Mouse (Mus musculus) CD8-positive naive resting alpha-beta T cell, adult 2 months (primary cell): Measurements from ENCODE around the gene Prrc2b.

Experiments
- DNase-seq, 2 experiments: peaks; one replicate each; pipeline ENCODE4 v3.0.0; 2022; ENCODE audit warnings: low read depth in 2 of 2, low spot score in 2 of 2

Prrc2b gene

DNA sequence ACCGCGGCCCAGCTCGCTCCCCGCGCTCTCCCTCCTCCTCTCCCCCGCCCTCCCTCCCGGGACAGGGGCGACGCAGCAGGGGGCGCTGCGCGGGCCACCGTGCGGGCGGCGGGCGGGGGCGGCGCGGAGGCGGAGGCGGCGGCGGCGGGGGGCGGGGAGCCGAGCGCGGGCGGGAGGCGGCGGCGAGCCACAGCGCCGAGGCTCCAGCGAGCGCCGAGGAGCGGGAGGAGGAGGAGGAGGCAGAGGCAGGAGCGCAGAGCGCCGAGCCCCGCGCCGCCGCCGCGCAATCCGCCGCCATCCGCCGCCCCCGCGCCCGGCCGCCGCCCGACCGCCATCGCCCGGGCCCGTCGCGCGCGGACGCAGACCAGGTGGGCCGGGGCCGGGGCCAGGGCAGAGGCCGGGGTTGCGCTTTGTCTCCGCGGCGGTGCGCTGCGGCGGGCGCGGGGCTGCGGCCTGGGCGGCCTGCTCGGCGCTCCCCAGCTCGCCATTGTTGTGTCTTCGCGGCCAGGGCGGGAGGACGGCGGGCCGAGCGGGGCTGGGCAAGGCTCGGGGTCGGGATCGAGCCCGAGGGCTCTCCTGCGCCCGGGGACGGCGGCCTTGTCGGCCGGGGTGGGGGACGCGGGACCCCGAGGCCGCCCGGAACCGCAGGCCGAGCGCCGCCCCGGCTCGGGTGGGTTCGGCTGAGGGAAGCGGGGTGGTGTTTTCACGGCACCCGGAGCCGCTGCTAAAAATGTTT lies at the start of gene Prrc2b:
Gene Prrc2b, plus strand, starts transcription at position 159 of the 736 bp plus-strand sequence.
- peak; percentile 54 to 61 for DNase-seq

DNA sequence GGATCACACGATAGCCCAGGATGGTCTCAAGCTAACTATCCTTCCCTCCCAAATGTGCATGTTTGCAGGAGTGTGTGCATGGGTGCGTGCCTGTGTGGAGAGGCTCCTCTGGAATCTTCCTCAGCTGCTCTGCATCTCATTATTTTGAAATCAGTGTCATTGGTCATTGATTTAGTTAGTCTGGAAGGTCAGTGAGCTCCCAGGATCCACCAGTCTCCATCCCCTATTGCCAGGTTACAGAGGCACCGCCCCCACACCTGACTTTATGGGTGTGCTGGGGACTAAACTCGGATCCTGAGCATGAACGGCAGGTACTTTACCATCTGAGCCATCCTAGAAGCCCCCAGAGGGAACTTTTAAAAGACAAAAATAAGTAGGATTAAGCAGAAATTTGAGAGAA lies 47.9 kb upstream of the Prrc2b start:
- no peak for DNase-seq

DNA sequence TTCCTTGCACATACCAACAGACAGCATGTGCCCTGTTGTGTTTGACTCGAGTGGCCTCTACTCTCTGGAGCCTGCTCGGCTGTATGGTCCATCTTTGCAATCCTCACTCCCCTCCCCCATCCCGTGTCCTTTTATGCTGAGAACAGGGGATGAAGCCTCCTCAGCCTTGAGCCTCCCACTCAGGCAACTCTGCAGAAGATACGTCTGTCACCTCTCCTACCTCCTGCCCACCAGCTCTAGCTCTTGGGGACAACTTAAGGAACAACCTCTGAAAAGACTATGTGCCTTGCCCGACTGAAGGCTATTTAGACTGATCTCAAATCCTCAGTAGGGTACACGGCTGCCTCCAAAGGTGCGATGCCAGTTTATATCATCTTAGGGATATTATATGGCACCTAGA lies 47.3 kb upstream of the Prrc2b start:
- DNase-seq: no peak

DNA sequence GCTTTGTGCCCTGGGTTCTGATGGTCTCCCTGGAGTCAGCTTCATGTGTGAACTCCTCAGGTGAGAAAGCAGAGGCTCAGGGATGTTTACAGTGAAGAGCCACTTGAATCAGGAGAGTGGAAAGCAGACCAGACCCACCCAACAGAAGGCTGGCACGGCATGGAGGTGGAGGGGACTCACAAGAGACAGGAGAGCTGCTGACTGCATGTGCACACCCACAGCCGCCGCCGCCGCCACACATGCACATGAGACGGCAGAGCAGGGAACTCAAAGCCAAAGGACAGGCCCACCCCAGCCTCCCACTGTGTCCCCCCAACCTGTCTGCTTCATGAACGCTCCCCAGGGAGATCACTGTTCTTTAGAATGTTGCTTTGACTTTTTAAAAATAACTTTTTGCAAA lies 46.8 kb upstream of the Prrc2b start:
- no peak for DNase-seq

DNA sequence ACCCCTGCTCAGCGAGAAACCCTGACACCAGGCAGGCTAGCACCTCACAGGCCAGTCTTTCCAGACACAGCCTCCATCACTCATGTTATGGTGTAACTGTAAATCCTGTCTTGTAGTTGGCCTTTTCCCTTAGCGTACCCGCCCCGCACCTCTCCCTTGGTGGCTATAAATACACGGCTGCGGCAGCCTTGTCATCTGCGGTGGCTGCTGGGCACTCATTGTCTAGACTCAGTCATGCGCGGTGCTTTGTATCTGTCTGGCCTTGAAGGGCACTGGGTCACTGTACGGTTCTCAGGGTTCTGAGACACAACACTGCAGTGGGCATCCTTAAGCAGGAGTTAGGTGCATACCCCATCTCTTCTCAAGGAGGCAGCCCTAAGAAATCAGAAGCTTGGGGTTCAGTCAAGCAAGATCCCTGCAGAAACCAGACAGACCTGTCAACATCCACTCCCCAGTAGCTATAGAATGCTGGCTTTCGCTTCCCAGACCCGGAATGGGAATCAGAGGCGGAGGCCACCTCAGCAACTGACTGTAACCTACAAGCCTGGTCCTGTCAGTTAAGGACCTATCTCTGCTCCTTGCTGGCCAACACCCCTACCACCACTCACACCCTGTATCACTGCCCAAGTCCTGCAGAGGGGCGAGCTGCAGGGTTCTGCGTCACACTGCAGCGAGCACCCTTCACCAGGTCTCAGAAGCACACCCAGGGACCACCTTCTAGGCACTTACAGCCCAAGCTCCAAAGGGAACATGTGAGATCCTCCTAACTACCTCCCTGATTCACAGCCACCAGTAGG lies 45.6 kb upstream of the Prrc2b start:
- no peak for DNase-seq

DNA sequence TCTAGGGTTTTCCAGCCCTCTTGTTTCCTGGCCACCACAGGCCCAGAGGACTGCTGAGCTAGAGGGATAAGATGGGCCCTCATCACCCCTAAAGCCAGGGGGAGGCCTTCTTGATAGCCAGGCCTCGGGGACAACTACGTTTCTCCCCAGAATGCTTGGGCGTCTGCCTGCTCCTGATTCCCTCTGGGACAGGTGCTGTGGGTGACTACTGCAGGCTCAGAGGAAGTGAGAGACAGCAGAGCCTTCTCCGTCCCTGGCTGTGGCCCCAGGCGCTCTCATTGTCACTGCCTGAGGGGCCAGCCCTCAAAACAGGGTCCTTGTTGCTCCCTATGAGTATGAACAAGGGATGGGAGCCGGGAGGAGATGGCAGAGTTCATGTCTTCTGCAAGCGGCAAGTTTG lies 45.0 kb upstream of the Prrc2b start:
- no peak for DNase-seq

DNA sequence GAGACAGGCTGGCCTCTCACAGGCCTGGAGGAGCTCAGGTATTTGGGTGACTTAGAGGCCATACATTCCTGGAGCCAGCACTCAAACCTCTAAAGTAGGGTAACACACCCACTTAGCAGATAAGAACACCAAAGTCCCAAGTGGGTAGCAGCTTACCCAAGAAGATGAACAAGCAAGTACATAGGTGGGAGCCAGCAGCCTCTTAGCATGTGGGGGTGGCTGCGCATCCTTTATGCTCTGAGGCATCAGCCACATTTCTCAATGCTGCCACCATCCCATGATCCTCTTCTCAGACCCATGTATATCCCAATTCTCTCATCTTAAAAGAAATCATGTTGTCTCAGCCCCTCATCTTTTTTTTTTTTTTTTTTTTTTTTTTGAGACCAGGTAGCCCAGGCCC lies 39.6 kb upstream of the Prrc2b start:
- no peak for DNase-seq

DNA sequence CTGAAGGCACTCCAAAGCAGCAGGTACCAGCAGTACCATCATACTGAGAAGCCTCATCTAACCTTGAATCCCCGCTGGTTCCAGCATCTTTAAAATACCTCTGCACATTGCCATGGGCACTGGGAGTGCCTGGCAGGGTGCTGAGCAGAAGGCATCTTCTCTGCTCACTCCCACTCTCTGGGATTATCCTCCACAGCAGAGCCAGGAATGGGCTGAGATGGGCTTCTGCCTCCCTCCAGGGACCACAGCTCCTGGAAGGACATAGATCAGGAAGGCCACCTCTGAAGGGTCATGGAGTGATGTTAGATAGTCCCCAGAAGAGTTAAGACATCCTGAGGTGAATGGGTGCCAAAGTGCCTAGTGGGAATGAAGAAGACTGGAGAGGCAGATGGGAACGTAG lies 38.3 kb upstream of the Prrc2b start:
- no peak for DNase-seq

DNA sequence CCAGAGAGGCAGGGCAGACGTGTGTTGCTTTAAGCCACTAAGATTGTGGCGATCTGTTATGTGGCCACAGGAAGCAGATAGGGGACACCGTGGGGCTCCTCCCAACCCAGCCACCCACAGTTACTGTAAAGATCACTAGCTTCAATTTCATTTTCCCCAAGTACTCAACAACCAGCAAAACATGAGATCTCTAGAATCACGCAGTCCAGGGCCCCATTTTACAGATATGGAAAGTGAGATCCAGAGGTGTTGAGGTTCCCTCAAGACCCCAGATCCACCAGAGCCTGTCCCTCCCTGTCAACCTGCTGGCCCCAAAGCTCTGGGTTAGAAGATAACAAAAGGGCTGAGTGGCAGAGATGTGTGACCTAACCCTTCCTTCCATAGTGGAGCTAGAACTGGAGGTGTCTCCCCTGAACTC lies 35.0 kb upstream of the Prrc2b start:
- DNase-seq: no peak

DNA sequence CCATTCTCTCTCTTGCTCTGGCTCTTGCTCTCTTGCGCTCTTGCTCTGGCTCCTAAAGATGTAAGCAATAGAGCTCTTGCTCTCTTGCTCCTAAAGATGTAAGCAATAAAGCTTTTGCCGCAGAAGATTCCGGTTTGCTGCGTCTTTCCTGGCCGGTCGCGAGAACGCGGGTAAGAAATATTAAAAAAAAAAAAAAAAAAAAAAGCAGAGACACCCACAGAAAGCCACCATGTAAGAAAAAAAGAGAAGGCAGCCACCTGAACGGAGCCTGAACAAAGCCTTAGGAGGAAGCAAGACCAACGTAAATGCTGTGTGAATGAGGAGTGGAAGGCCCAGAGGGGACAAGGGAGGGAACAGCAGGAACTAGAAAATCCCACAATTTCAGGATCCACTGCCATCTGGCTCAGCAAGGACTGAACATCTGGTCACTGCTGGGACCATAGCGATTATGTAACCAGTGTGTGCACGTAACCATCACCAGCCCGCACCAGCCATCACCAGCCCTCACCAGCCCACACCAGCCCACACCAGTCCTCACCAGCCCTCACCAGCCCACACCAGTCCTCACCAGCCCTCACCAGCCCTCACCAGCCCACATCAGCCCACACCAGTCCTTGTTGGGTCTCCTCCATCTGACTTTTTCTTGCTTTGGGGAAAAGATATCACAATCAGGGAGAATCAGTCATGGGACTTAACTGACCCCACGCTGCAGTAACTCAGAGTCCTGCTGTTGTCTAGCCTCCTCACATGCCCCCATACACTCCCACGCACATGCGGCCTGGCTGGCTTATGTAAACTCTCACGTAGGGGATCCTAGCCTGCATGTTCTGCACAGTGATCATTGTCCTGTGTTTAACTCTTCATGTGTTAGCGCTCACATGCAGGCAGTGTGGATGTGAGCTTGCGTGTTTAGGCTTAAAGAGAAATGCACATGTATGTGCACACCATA lies 30.8 kb upstream of the Prrc2b start:
- no peak for DNase-seq

DNA sequence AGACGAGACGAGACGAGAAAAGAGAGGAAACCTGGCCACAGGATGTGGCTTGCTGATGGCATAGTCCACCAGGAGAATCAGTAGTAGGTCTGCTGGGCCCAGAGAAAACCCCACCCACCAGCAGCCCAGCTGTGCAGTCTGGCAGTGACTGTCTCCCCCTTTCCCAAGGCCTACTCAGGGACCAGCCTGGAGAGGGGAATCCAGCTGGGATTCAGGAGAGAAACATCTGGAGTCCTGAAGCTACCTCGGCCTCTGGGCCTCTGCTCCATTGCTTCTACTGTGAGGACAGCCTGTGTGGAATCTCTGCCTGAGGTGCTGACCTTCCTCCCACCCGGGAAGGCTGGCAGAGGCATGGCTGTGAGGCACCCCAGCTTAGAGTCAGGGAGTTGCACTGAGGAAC lies 29.7 kb upstream of the Prrc2b start:
- peak; percentile 29 to 50 for DNase-seq

DNA sequence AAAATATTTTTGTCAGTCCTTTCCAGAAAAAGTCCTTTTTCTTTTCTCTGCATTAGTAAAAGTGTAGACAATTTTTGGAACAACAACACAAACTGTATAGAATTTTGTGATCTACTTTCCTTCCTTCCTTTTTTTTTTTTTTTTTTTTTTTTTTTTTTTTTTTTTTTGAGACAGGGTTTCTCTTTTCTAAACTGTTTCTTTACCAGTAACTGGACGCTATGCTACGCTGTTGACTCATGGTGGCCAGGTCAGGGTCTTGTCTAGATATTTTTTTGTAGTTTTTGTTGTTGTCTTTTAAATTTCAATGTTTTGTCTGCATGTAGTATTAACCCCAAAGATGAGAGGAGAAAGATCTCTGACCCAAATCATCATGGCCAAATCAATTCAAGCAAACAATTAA lies 29.1 kb upstream of the Prrc2b start:
- no peak for DNase-seq

DNA sequence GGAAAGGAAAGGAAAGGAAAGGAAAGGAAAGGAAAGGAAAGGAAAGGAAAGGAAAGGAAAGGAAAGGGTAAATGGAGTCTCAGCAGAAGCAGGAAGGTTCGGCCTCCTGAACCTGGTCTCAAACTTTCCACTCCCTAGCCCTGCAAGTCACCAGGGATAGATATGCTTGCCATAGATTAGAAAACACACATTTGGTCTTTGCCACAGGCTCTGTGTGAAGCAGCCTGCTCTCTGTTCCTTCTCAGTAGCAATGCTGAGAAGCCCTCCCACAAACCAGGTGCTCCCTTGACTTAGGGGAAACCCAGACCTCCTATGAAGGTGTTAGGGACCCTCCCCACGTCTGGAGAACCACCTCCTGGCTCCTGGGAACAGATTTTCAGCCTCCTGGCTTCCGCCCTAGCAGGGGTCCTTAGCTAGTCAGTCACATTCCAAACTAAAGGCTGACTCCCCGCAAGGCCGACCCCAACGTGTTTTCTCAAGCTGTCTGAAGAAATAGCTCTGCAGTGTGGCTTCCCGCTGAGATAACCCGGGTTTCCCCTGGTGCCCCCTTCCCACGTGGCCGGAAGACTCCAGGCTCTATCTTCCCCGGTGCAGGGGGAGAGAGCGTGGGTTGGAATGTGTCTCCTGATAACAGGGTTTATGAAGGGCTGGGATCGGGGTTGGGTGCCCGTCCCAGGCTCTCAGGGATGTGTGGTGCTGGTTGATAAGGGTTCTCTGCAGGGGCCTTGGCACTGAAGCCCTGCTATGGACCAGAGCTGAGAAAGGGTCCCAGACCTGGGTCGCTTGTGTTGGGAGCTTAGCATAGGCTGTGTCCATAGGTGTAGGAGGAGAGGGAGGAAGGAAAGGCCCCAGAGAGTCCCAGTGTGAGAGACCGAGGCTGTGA lies 23.0 kb upstream of the Prrc2b start:
- no peak for DNase-seq

DNA sequence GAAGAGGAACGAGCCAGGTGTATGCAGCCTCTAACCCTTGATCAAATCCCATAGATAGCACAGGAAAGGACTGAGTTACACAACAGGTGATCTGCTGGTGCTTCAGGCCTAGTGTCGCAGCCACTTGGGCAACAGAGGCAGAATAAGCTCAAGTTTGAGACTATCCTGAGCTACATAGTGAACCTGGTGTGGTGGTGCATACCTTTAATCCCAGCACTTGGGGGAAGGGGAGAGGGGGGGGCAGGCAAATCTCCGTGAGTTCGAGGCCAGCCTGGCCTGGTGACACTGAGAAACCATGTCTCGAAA lies 22.4 kb upstream of the Prrc2b start:
- DNase-seq: no peak

DNA sequence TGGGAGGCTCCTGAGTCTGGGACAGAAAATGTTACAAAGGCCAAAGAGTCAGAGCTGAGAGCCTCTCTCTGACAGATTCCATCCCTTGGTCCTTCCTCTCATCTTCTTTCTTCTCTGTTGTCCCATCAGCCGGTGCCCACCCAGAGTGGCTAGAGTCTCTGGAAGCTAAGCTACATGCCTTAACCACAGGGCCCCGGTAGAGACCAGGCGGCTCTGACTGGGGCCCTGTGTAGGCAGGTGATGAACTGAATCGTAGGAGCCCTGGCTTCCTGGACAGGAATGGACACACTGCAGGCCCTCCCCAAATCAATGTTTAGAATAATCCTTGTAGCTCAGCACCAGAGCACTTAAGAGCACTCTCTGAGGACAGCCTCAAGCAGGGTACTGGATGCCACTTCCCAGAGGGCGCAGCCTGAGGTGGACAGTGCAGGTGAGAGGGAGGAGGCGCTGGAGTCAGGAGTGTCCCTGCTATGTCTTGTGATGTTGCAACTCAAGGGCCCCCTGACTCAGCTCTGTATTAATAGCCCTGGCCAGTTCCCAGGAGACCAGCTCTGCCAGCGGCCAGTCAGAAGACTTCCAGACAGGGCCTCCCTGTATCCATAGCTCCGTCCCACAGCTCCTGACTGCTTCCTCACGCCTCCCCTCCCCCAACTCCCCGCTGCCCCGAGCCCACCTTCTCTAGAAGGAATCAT lies 21.4 kb upstream of the Prrc2b start:
- no peak for DNase-seq

DNA sequence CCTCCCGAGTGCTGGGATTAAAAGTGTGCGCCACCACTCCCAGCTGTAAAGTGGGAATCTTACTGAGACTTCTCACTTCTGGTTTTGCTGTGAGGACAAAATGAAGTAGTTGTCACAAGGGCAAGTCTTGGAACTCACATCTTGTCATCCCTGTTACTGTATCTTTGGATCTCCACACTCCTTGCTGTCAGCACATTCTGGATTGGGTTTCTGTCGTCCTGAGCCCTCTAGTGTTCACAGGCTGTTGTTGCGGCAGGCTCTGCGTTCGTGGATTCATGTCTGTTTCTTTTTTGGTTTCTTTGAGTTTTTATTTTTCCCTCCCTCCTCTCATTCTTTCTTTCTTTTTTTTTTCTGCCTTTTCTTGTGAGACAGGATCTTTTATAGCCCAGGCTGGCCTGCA lies 20.4 kb upstream of the Prrc2b start:
- DNase-seq: peak; percentile 36 to 64

DNA sequence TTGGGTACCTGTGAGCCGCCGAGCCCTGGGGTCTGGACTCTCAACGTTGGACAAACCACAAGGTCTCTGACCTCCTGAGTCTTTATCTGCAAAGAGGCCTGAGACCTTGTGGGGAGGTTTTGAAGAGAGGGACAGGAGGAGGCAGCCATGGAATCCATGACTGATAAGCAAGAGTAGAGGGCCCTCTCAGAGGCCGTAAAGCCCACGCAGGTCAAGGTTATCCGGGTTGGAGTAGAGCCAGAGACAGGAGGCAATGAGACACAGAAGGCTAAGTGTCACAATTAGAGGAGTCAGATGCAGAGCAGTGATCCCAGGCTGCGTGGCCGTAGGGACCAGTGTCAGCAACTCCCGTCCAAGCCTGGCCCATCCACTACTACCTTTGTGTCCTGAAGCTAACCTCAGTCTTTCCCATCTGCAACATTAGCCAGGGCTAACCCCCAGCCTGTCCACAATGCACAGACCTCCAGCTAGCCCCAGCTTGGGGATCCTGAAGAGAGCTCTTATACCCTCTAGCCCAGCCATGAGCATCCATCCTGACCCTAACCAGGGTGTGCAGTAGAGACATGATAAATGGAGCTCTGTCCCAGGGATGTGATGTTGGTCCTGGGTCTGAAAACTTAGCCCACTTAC lies 19.6 kb upstream of the Prrc2b start:
- no peak for DNase-seq

DNA sequence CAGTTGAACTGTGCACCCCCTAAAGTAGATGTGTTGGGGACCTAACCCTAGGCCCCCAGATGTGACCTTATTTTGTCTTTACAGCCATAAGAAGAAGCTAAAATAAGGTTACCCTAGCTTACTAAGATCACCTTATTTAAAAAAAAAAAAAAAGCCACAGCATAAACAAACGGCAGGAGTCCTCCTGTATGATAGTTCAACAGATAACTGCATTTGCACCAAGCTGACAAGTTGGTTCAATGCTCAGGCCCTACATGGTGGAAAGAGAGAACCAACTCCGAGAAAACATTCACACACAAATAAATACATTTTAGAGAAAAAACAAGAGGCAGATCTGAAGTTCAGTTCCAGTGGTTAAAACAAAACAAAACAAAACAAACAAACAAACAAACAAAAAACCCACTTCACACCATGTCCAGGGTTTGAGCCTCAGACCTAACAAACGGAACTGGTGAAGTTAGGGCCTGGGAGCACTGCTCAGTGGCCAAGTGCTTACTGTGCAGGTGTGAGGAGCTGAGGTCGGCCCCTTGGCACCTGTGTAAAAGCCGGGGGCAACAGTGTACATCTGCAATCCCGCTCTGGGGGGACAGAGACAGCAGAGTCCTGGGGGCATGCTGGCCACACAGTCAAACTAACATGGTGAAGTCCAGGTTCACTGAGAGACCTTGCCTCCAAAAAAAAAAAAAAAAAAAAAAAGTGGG lies 18.9 kb upstream of the Prrc2b start:
- no peak for DNase-seq

DNA sequence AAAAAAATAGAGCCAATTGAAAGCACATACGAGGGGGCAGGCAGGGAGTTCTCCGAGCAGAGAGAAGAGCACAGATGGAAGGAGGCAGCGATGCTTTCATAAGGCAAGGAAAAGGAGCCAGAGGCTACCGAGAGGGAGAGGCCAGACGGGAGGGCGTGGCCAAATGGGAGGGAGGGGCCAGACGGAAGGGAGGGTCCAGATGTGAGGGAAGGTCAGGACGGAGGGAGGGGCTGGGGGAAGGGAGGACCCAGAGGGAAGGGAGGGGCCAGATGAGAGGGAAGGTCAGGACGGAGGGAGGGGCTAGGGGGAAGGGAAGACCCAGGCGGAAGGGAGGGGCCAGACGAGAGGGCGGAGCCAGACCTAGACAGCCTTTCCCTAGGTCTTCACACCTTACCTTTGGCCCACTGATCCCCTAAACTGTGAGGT lies 18.3 kb upstream of the Prrc2b start:
- no peak for DNase-seq
